Mouse (Mus musculus) heart, adult 18-20 months (tissue): ENCODE results near the gene Ripor3. TPM values are rescaled to one million over a fixed set of nuclear protein-coding genes. Genes with fewer than 3 reads are reported as not detected.

Experiments
- DNase-seq, 2 experiments: peaks; one replicate each; pipeline ENCODE4 v3.0.0; 2021 to 2022; ENCODE audit warnings: mixed read lengths in 1 of 2
- total RNA-seq, 2 experiments: library from RNA; stranded (reverse); gene quantifications; 2 replicates each; pipeline ENCODE4 v1.2.3; 2021

The Ripor3 gene
- total RNA-seq, 2 experiments from 2014 or later = 0.35 to 0.67 TPM

DNA sequence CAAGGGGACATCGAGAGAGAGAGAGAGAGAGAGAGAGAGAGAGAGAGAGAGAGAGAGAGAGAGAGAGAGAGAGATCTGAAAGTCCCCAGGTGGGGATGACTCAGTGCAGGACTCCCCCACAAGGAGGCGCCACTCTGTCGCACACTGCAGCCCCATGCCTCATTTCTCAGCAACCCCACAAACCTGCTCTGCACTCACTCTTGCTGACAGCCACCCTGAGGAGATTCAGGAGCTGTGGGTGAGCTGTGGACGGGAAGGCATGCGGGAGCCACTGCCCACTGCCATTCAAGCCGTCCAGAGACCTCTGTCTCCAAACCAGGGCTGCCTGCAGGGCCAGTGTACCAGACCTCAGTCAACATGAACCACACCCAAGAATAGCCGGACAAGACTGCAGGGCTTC, 23.7 kb downstream of the Ripor3 start:
- peak in 1 of 2 experiments; percentile 47 for DNase-seq

DNA sequence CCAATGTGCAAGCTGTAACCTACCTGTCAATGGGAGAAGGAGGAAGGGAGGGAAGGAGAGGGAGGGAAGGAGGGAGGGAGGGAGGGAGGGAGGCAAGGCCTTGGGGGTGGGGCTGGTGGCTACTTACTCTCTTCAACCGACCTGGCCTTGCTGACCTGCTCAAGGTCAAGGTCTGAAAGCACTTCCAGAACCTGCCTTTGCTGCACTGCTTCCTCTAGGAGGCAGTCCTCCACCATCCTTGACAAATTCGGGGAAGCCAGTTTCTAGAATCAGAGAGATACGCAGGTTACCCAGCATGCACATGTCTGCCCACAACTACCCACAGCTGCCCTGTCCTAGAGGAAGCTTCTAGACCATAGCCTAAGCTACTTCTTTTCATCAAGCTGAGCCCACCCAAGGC, 25.5 kb downstream of the Ripor3 start:
- no peak for DNase-seq

DNA sequence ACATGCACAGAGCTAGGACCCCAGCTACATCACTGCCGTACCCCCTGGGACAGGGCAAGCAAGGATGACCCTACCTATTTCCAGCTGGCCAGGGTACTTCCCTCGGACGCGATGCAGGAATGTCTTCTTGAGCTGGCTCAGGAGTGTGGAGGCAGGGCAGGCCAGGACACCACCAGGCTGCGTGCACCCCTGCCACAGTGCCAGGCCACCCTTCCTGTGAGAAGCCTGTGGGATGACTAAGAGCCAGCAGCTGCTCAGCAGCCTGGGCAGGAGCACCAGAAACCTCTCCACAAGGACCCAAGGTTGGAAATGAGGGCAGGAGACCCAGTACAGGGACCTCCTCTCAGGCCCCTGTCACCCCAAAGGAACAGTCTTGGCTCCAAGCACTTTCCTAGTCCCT, 26.0 kb downstream of the Ripor3 start:
- DNase-seq = no peak

DNA sequence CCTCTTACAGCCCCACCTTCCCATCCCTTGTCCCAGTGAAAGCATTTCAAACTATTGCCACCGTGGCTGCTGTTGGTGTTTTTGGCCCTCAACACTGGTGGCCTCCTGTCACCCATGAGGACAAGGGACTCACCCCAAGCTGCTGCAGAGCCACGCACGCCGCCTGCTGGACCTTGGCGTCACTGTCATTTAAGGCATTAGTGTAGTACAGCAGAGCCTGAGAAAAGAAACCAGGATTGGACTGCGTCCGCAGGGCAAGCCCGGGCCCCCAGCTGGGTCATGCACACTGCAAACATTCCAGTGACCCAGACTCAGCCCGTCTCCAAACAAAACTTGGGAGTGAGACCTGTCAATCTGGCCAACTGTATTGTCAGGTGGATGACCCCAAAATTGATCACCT, 27.8 kb downstream of the Ripor3 start:
- DNase-seq = no peak

DNA sequence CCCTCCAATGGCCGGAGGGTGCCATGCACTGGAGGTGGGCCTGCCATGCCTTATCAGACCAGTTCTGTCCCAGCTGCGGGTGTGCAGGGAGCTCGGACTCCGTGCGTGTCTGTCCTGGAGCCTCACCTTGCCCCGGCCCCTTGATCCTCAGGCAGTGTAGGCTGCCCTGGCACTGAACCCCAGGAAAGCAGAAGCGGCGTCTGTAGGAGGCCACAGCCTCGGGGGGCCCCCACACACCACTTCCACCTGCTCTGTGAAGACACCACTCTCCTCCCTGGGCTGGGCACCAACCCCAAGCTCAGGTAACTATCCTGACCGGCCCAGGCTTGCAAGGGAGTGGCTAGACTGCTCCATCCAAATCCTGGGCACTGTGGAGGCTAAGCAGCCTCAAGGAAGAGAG, 30.0 kb downstream of the Ripor3 start:
- DNase-seq = no peak

DNA sequence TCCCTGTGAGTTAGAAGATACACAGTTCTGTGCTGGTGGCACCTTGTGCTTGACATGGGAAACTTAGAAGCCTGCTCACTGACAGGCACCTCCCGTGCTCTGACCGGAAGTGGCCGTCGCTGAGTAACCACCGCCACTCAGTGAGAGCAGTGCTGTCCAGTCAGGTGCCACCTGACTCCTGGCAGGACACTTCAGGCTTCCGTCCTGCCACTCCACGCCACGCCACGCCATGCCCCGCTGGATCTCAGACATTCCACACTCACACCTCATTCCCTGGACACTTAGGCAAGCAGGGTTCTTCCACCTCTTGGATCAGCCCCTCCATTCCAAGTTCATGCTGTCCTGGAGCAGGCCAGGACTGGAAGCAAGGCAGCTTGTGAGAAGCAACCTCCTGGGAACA, 32.1 kb downstream of the Ripor3 start:
- DNase-seq = no peak

DNA sequence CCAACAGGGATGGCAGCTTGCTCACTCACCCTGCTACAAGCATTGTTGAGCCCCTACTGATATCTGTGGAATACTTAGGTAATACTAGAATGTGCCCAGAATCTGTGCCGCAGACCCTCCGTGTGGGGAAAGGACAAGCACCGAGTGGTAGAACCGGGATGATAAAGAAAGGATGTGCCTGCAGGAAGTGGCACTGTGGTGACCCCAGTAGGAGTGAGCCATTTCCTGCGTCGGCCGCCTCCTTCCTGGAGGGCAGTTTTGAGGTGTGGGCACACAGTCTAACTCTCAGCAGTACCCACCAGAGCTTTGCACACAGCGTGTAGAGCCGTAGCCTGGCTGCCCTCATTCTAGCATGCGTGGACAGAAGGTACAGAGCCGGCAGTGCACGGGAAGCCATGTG, 34.7 kb downstream of the Ripor3 start:
- DNase-seq = no peak

DNA sequence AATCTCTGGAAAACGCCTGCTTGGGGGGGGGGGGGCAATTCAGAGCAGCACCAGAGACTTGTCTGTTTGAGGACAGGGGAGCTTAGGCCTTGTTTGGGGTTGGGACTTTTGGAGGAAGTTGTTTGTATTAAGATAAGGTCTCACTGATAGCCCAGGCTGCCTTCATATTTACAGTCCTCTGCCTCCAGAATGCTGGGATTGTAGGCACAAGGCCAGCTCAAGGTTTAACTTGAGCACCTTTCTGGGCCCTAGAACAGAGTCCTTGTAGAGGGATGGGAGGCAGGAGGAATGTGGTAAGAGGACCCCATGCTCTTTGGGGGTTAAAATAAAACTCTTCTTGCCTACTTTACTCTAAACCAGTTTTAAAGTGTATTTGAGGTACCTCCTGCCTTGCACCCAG, 37.6 kb downstream of the Ripor3 start:
- DNase-seq = no peak

DNA sequence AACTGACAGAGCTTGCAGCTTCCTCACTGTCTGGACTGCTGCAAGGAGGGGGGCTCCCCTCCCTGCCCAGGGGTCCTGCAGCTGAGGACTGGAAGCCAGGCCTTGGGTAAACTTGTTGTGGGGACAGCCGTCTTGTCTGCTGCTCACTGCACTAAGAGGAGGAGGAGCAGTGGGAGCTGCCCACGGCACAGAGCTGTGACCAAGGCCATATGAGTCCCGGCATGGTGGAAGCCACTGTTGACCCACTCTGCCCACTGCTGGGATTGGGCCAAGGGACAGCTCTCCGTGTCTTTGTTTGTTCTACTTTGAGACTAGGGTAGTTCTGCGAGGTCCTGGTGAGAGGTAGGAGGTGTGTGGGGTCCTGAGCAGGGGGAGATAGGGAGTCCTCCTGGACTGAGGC, 38.3 kb downstream of the Ripor3 start:
- no peak for DNase-seq

DNA sequence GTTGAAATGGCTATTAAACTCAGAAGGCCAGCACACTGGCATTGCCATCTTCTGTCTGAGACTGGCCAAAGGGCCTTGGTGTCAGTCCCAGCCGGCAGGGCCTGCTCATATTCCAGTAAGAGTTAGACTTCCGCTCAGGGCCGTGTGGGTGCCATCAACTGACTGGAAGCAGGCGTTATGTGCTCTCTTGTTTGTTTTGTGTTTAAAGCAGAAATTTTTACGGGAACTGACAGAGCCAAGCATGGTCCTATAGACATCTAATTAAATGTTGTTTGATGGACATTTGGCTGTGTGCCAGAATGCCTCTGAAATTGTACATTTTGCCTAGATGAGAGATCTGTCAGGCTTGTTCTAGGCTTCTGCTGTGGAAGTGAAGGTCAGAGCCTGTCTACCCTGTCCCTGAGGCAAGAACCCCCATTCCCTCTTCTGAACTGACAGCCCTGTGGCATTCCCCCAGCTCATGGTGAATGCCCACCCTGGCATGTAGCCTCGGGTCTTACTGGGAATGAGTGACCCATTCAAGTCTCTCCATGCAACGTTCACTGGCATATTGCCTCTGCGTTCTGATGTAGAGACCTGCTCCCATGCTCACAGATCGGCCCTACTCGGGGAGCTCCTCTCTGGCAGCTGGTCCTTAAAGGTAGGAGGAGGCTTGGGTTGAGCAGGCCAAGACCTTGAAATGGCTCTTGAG, 40.4 kb downstream of the Ripor3 start:
- DNase-seq = no peak

DNA sequence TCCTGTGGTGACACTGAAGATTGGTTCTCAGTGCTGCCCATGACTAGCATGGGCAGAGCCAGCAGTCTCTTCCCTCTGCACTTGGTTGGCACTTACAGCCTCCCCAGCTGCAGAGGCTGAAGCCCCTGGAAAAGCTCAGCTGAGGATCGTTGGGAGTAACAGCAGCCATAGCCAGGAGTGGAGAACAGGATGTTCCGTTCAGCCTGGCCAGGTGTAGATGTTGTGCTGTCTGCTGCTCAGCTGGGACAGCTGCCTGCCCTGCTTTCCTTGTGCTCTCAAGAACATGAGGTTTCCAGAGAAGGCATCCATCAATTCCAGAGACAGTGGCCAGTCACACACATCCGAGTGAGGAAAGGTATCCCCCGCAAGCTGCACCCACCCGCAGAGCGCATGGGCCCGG, 41.9 kb downstream of the Ripor3 start:
- DNase-seq = no peak

DNA sequence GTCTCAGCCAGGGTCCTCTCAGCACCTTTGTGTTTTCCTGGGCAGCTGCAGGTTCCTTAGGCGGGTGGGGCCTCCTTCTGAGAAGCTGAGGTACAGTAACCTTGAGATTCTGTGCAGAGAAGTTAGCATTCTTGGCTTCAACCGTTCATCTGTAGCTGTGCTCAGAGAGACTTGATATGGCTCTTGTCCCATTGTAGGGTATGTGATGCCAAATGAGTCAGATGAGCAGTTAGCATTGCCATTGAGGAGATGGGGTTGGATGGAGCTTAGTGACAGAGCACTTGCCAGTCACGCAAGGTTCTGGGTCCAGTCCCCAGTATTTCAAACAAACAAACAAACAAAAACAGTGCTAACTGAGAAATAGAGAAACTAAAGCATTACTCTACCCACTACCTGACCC, 44.5 kb downstream of the Ripor3 start:
- DNase-seq = no peak

DNA sequence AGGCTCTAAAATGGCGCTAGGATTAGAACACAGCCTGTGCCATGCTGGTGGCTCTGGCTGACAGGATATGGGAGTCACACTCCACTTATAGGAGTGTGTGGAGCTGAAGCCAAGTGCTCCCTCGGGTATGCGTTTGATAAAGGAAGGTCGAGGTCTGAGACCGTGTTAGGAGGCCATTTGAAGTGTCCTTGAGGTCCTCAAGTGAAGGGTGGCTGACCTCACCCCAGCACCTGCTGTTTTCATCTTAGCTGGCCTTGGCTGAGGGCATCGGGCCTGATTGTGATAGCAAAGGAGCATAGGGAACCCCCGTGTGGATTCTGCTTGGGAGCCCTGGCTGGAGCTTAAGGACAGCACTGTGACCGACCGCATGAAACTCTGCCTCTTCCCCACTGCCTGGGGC, 46.1 kb downstream of the Ripor3 start:
- no peak for DNase-seq

DNA sequence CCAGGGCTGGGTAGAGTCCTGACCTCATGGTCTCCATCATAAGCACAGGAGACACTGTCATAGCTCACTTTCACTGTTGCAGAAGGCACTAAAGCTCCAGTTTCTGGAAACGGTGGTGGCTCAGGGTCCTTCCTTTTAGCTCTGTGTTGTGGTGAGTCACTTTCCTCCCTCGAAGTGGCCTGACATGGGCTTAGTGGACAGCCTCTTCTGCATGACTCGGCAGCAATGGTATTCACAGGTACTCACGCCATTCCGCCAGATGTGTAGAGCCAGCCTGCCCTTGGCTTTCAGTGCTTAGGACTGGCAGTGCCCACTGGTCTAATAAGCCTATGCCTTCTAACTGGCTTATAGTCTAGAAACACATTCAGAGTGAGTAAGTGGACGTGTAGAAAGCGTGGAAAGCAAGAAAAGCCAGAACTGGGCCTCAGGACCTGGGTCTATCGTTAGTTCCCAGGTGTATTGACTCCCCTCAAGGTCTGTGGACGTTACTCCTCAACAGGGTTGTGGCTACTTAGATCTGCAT, 46.6 kb downstream of the Ripor3 start:
- DNase-seq = no peak

DNA sequence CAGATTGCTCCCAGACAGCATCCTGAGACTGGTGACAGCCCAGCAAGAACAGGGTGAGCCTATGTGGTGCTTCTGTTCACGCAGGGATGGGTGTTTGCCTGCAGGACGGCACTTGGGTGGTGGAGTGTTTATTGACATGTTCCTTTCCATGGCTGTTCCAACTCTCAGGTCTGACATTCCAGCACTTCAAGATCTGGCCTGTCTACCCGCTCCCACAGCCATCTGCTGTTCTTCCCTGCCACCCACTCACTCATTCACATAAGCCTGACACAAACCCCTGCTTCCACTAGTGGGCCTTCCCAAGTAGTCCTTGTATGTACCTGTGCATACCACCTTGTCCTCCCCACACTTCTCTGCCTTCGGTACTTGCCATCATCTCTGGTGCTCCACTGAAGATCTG, 47.2 kb downstream of the Ripor3 start:
- no peak for DNase-seq

DNA sequence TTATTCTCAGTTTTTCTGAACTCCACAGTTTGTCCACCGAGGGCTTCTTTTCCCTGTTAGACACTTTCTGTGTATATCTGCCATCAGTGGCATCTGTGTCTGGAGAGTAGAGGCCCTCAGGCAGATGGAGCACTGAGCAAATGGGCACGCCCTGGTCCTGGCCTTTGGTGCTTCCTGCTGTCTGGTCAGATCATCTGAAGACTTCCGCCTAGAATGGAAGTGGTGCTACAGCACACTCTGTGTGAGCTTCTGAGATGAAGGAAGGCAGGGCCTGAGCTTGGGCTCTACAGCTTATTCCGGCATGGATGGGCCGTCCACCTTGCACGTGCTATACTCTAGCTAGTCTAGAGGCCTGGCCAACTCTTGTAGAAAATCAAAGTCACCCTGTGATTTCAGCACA, 48.1 kb downstream of the Ripor3 start:
- peak in 1 of 2 experiments; percentile 47 for DNase-seq

DNA sequence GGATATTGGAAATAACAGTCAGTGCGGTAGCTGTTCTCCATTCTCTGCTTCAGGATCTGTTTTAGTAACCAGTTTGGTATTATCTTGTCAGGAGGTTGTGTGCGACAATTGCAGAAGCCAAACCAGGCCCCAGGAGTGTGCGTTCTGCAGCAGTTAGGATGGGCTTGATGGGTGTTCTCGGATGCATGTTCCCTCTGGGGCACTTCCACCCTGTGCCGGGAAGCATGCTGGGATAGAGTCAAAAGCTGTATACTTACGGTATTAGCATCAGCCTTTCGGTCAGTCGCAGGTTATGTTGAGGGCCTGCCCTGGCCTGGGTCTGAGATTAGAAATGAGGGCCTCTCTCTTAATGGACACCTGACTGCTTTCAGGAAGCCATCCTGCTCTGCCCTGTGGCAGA, 49.8 kb downstream of the Ripor3 start:
- no peak for DNase-seq

DNA sequence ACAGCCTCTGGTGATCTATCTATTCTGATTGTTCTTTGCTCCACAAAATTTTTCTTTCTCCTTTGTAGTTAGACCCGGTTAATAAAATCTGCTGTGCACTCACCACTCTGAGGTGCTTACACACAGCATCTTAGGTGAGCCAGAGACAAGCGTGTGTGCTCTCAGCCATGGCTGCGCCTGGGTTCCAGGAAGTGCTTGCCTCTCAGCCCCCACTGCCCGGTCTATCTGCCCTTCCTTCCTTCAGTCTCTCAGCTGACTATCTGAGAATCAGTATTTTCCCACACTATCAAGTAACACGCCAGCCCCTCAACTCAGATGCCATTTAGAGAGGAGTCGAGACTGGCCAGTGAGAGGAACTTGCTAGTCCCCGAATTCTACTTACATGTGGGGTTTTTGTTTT, 50.4 kb downstream of the Ripor3 start:
- DNase-seq = no peak

DNA sequence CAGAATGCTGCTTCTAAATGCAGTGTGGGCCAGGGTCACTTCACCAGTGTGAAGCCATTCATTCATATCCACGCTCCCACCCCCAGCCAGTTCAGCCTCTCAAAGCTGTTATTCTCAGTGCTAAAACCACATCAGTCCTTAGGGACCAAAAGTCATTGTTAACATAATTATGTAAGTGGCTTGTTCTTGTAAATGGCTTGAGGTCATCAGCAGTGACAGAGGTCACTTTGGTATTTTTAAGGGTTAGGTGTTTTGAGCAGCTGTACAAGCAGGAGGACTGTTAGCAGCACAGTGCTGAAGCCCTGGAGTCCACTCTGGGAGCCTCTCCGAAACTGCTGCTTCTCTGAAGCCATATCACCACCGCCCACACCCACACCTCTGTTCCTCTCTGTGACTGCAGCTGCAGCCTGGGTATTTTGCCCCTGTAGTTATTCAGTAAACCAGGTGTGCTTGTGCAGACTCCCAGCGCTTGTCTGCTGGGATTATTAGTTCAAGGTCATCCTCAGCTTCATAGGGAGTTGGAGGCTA, 51.0 kb downstream of the Ripor3 start:
- DNase-seq = peak in 1 of 2 experiments; percentile 52

DNA sequence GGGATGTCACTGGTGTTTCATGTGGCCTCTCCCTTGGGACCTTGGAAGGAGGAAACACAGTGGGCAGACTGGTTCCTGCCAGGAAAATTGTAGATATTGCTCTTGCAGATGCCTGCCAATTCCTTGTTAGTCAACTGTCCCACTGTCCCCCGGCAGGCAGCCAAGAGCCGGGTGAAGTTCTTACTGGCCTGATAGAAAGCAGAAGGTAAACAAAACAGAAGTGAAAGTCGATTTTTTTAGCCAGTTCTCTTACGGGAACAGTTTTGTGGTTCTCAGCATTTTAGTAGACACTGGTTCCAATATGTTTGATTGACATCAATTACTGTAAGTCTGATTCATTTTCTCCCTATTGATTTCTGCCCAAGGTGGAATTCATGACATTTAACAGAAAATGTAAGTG, 51.6 kb downstream of the Ripor3 start:
- peak; percentile 92 to 94 for DNase-seq

DNA sequence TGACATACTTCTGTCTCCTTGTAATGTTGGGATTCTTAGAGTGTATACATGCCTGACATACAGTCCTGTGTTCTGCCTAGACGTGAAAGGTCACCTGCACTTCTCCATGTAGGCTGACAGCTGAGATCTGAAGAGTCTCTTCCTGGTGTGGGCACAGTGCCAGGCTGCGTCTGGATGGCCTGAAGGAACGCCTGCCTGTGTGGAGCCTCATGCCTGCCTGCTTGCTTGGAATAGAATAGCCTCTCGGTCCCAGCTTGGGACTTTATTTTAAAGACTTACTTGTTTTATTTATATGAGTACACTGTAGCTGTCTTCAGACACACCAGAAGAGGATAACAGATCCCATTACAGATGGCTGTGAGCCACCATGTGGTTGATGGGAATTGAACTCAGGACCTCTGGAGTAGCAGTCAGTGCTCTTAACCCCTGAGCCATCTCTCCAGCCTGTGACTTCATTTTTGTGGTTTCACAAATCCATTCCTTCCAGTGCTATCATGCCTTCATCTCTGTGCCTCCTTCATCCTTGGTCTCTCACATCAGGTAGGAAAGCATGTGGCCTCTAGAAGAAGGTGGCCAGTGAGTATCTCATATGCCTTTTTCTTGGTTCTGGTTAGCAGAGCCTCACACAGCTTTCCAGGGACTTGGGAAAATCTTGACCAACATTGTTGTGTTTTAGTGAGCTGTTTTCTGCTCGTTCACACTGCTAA, 52.2 kb downstream of the Ripor3 start:
- DNase-seq = peak; percentile 58 to 64

DNA sequence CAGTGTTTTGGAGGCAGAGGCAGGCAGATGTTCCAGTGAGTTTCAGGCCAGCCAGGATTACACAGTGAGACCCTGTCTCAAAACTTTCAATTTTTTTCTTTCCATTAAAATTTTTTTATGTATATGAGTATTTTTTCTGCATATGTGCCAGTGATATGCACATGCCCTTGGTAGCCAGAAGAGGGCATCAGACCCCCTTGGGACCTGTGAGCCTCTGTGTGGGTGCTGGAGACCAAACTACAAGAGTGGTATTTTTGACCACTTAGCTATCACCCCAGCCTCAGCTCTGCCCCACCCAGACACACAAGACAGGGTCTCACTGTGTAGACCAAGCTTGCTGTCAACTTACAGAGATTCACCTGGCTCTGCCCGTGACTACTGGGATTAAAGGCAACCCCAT, 52.9 kb downstream of the Ripor3 start:
- DNase-seq = no peak

DNA sequence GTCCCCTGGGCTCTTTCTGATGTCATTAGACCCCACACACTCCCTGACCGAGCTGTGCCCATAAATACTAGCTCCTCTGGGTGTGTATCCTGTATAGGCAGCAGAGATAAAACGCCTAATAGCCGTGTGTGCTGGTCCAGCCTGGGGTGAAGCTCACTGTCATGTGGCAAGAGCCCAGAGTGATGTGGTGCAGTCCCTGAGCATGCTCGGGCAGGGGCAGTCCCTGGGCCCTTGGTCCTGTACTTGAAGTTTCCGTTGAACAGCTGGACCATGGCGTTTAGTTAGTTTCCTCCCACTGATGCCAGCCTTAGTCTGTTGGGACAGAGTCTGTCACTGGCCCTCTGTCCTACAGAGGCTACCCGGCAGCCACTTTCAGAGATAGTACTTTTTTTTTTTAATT, 55.5 kb downstream of the Ripor3 start:
- no peak for DNase-seq

DNA sequence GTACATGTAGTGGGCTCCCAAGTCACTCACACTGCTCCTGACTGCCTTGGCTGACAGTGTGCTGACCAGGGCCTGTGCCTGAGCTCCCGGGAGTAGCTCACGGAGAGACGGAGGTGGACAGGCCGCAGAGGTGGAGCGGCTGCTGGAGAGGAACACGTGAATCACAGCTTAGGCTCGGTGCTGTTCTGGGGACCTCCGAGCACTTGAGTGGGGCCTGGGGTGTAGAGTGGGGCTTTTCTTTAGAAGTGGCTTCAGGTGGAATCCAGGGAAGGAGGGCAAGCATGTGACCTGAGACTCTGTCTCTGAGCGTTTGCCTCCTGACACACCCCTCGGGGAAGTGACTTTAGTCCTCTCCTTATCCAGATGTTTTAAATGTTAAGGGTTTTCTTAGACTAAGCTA, 56.6 kb downstream of the Ripor3 start:
- no peak for DNase-seq
